Mouse (Mus musculus): ENCODE data around the gene Clasp2.
"Not testable (repeated sequence)": the region's sequence is repeated elsewhere in the genome, so short reads cannot be mapped to it uniquely, and the experiment has no call there.

Gene Clasp2

GRCm38 (mm10) chr9:113741108-113741636 is at the start of gene Clasp2:
Gene Clasp2, plus strand, starts transcription at chr9:113741473.
- peak; percentile 60 for DNase-seq (ENCODE audit: extremely low read depth, low read depth)

GRCm38 (mm10) chr9:113701441-113702160 is 39.7 kb upstream of the Clasp2 start:
- DNase-seq (ENCODE audit: extremely low read depth, low read depth): no peak

GRCm38 (mm10) chr9:113706108-113706507 is 35.2 kb upstream of the Clasp2 start:
- no peak for DNase-seq (ENCODE audit: extremely low read depth, low read depth)

- peak; percentile 39 for DNase-seq (ENCODE audit: extremely low read depth, low read depth)
Observed at GRCm38 (mm10) chr9:113706841-113707240, 34.4 kb upstream of the Clasp2 start.

GRCm38 (mm10) chr9:113707481-113708360 is 33.6 kb upstream of the Clasp2 start, which contains the start of gene Pdcd6ip:
Gene Pdcd6ip, minus strand, starts transcription at chr9:113708259.
- no peak for DNase-seq (ENCODE audit: extremely low read depth, low read depth)

GRCm38 (mm10) chr9:113708361-113709280 is 32.7 kb upstream of the Clasp2 start:
- peak; percentile 44 for DNase-seq (ENCODE audit: extremely low read depth, low read depth)

- no peak for DNase-seq (ENCODE audit: extremely low read depth, low read depth)
Observed at GRCm38 (mm10) chr9:113710871-113711270, 30.4 kb upstream of the Clasp2 start.

- DNase-seq (ENCODE audit: extremely low read depth, low read depth): no peak
Observed at GRCm38 (mm10) chr9:113719063-113719462, 22.2 kb upstream of the Clasp2 start.

GRCm38 (mm10) chr9:113724646-113725045 is 16.6 kb upstream of the Clasp2 start:
- DNase-seq (ENCODE audit: extremely low read depth, low read depth): no peak

GRCm38 (mm10) chr9:113725609-113726008 is 15.7 kb upstream of the Clasp2 start:
- DNase-seq (ENCODE audit: extremely low read depth, low read depth): not testable (repeated sequence)

- DNase-seq (ENCODE audit: extremely low read depth, low read depth): no peak
Observed at GRCm38 (mm10) chr9:113726131-113726530, 15.1 kb upstream of the Clasp2 start.

- no peak for DNase-seq (ENCODE audit: extremely low read depth, low read depth)
Observed at GRCm38 (mm10) chr9:113726991-113727680, 14.1 kb upstream of the Clasp2 start.

- DNase-seq (ENCODE audit: extremely low read depth, low read depth): no peak
Observed at GRCm38 (mm10) chr9:113731540-113731939, 9.7 kb upstream of the Clasp2 start.

- no peak for DNase-seq (ENCODE audit: extremely low read depth, low read depth)
Observed at GRCm38 (mm10) chr9:113735920-113736319, 5.4 kb upstream of the Clasp2 start.

- no peak for DNase-seq (ENCODE audit: extremely low read depth, low read depth)
Observed at GRCm38 (mm10) chr9:113738021-113738420, 3.3 kb upstream of the Clasp2 start.

GRCm38 (mm10) chr9:113738941-113739340 is 2.3 kb upstream of the Clasp2 start:
- no peak for DNase-seq (ENCODE audit: extremely low read depth, low read depth)

GRCm38 (mm10) chr9:113741637-113742137 is 414 bp downstream of the Clasp2 start:
- DNase-seq (ENCODE audit: extremely low read depth, low read depth): peak; percentile 39

GRCm38 (mm10) chr9:113742361-113742794 is 1.1 kb downstream of the Clasp2 start:
- peak; percentile 12 for DNase-seq (ENCODE audit: extremely low read depth, low read depth)

- peak; percentile 27 for DNase-seq (ENCODE audit: extremely low read depth, low read depth)
Observed at GRCm38 (mm10) chr9:113743291-113743690, 2.0 kb downstream of the Clasp2 start.

- DNase-seq (ENCODE audit: extremely low read depth, low read depth): no peak
Observed at GRCm38 (mm10) chr9:113749356-113749755, 8.1 kb downstream of the Clasp2 start.
